Mouse (Mus musculus) forebrain, embryonic 16.5 days (tissue): ENCODE measurements at regions not wholly inside any gene's neighbourhood (a gene's known extent, or its start where the extent isn't known, plus 50 kb on each side); places are given as distances from the start of the nearest gene placed in this dataset.
"Not testable (repeated sequence)": the region's sequence is repeated elsewhere in the genome, so short reads cannot be mapped to it uniquely, and the experiment has no call there.

Source experiments
- ATAC-seq: fragments of 200-750 bp; cut with Nextera tagmentation; 2 replicates; pipeline ENCODE4 v1.8.0; 2017; ENCODE audit warnings: mild to moderate bottlenecking, moderate library complexity
- H3K27ac ChIP-seq: fragments of 300-500 bp; sonication (generic); 2 replicates; pipeline ENCODE4 v1.5.1; 2014; ENCODE audit warnings: low read length, control low read depth
- H3K27me3 ChIP-seq: fragments of 300-500 bp; sonication (generic); replicated peaks from 2 replicates; pipeline ENCODE4 v1.6.1; 2014; ENCODE audit warnings: low read length; ENCODE audit not compliant: control insufficient read depth, insufficient read depth
- H3K36me3 ChIP-seq: fragments of 300-500 bp; sonication (generic); 2 replicates; pipeline ENCODE4 v1.6.1; 2014; ENCODE audit not compliant: control insufficient read depth, insufficient read depth
- H3K4me1 ChIP-seq: fragments of 300-500 bp; sonication (generic); replicated peaks from 2 replicates; pipeline ENCODE4 v1.6.1; 2014; ENCODE audit warnings: low read length; ENCODE audit not compliant: control insufficient read depth, insufficient read depth
- H3K4me2 ChIP-seq: fragments of 300-500 bp; sonication (generic); 2 replicates; pipeline ENCODE4 v1.6.1; 2014; ENCODE audit warnings: mild to moderate bottlenecking, low read length, control low read depth
- H3K4me3 ChIP-seq: fragments of 300-500 bp; sonication (generic); replicated peaks from 2 replicates; pipeline ENCODE4 v1.5.1; 2014; ENCODE audit warnings: mild to moderate bottlenecking, low read length, control low read depth
- H3K9ac ChIP-seq: fragments of 300-500 bp; sonication (generic); replicated peaks from 2 replicates; pipeline ENCODE4 v1.6.1; 2014; ENCODE audit warnings: low read depth, low read length, control low read depth
- H3K9me3 ChIP-seq: fragments of 300-500 bp; sonication (generic); 2 replicates; pipeline ENCODE4 v1.6.1; 2016; ENCODE audit warnings: low read length; ENCODE audit not compliant: control insufficient read depth
- WGBS: fragments of 180-500 bp; shearing (Covaris S2); extraction: QIAGEN DNeasy Blood & Tissue Kit; methylation state at CpG from one replicate; pipeline ENCODE4 v1.1.7; 2014; 5-methylcytosine and 5-hydroxymethylcytosine counted together

- WGBS: 94% methylated on average over 5 of the region's 5 CpGs
- H3K36me3 ChIP-seq: no peaks in the 10 kb centered on the region
- H3K4me3 ChIP-seq: no peak overlapping the region
- H3K4me2 ChIP-seq: no peak overlapping the region
- H3K4me1 ChIP-seq: no peaks in the 10 kb centered on the region
- no peak for ATAC-seq
- no peaks in the 10 kb centered on the region for H3K9me3 ChIP-seq
- no peak overlapping the region for H3K27ac ChIP-seq
- no peak overlapping the region for H3K9ac ChIP-seq
- no peaks in the 10 kb centered on the region for H3K27me3 ChIP-seq
Observed at GRCm38 (mm10) chr6:24298562-24299212, 130.8 kb upstream of the Slc13a1 start.

GRCm38 (mm10) chr6:24288757-24289156 lies 120.9 kb upstream of the Slc13a1 start:
- not testable (repeated sequence) for H3K27me3 ChIP-seq, H3K4me2 ChIP-seq, H3K4me3 ChIP-seq, H3K9ac ChIP-seq, H3K4me1 ChIP-seq, H3K9me3 ChIP-seq, H3K27ac ChIP-seq, ATAC-seq, H3K36me3 ChIP-seq
- WGBS: 78% methylated on average over 2 of the region's 2 CpGs

- no peak overlapping the region for H3K4me3 ChIP-seq
- no peak overlapping the region for H3K9ac ChIP-seq
- WGBS: 81% methylated on average over 5 of the region's 5 CpGs
- no peak overlapping the region for H3K27ac ChIP-seq
- no peaks in the 10 kb centered on the region for H3K4me1 ChIP-seq
- H3K9me3 ChIP-seq: no peaks in the 10 kb centered on the region
- no peak for ATAC-seq
- no peaks in the 10 kb centered on the region for H3K27me3 ChIP-seq
- H3K36me3 ChIP-seq: no peaks in the 10 kb centered on the region
- no peak overlapping the region for H3K4me2 ChIP-seq
Observed at GRCm38 (mm10) chr6:24272821-24273220, 104.9 kb upstream of the Slc13a1 start.

- no peak overlapping the region for H3K27ac ChIP-seq
- no peaks in the 10 kb centered on the region for H3K9me3 ChIP-seq
- 96% methylated on average over 3 of the region's 3 CpGs for WGBS
- H3K4me1 ChIP-seq: no peaks in the 10 kb centered on the region
- ATAC-seq: no peak
- H3K4me2 ChIP-seq: no peak overlapping the region
- no peaks in the 10 kb centered on the region for H3K27me3 ChIP-seq
- H3K36me3 ChIP-seq: no peaks in the 10 kb centered on the region
- H3K9ac ChIP-seq: no peak overlapping the region
- H3K4me3 ChIP-seq: no peak overlapping the region
Observed at GRCm38 (mm10) chr6:24269633-24270032, 101.7 kb upstream of the Slc13a1 start.

- H3K27me3 ChIP-seq: no peaks in the 10 kb centered on the region
- H3K4me1 ChIP-seq: no peaks in the 10 kb centered on the region
- no peak overlapping the region for H3K4me3 ChIP-seq
- H3K27ac ChIP-seq: no peak overlapping the region
- no peak for ATAC-seq
- WGBS: 76% methylated on average over 4 of the region's 4 CpGs
- H3K4me2 ChIP-seq: no peak overlapping the region
- H3K9me3 ChIP-seq: no peaks in the 10 kb centered on the region
- no peaks in the 10 kb centered on the region for H3K36me3 ChIP-seq
- no peak overlapping the region for H3K9ac ChIP-seq
Observed at GRCm38 (mm10) chr6:24263796-24264195, 95.9 kb upstream of the Slc13a1 start.

DNA sequence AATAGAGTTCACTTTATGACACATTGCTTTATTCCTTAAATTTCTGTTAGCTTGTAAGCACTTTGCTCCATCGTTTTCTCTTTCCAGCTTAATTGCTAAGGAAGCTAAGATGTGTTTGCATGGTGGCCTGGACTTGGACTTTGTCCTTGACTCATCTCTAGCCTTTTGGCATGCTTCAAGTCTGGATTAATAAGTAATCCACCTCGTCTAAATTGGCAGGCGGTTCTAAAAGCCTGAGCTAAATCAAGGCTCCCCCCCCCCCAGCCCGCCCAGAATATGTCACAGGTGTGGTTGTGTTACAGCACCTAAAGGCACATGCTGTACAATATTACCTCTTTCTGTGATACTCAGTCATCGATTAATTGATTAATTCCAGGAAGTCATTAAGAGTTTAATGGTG lies 94.7 kb upstream of the Slc13a1 start:
- WGBS: 89% methylated on average over 5 of the region's 5 CpGs
- H3K27ac ChIP-seq: no peak overlapping the region
- H3K4me2 ChIP-seq: no peak overlapping the region
- no peak overlapping the region for H3K4me3 ChIP-seq
- no peaks in the 10 kb centered on the region for H3K9me3 ChIP-seq
- no peaks in the 10 kb centered on the region for H3K36me3 ChIP-seq
- H3K4me1 ChIP-seq: no peaks in the 10 kb centered on the region
- no peak overlapping the region for H3K9ac ChIP-seq
- ATAC-seq: no peak
- H3K27me3 ChIP-seq: no peaks in the 10 kb centered on the region

- Histone ChIP-seq H3K9me3 (no peaks in the 10 kb centered on the region), H3K4me2 (no peak overlapping the region), H3K9ac (no peak overlapping the region), H3K27me3 (no peaks in the 10 kb centered on the region), H3K36me3 (no peaks in the 10 kb centered on the region), H3K27ac (no peak overlapping the region), H3K4me1 (no peaks in the 10 kb centered on the region), H3K4me3 (no peak overlapping the region)
- 58% methylated on average over 1 of the region's 1 CpGs for WGBS
- no peak for ATAC-seq
Observed at GRCm38 (mm10) chr6:24245591-24245990, 77.7 kb upstream of the Slc13a1 start.

- Histone ChIP-seq H3K9ac (no peak overlapping the region), H3K4me3 (no peak overlapping the region), H3K9me3 (no peaks in the 10 kb centered on the region), H3K4me1 (no peaks in the 10 kb centered on the region), H3K36me3 (no peaks in the 10 kb centered on the region), H3K27me3 (no peaks in the 10 kb centered on the region), H3K4me2 (no peak overlapping the region), H3K27ac (no peak overlapping the region)
- ATAC-seq: no peak
- WGBS: 58% methylated on average over 1 of the region's 1 CpGs
Observed at GRCm38 (mm10) chr6:24238541-24238940, 70.6 kb upstream of the Slc13a1 start.

DNA sequence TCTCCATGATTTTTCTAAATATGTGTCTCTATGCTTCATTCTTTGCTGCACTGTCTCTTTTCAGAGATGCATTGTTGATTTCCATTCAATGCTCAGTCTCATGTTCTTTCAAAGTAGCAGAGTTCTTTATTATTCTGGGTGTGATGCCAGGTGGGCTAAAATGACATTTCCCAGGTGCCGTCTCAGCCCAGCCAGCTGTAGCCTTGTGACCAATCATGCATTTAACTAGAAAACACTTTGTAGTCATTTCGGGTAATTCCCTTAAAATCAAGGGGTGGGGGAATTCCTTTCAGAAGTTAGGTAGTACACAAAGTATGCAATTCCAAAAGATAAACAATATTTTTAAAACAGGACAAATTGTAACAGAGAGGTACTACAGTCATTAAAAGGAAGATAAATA lies 70.2 kb upstream of the Slc13a1 start:
- H3K9ac ChIP-seq: no peak overlapping the region
- no peaks in the 10 kb centered on the region for H3K36me3 ChIP-seq
- WGBS: 68% methylated on average over 2 of the region's 2 CpGs
- no peak overlapping the region for H3K4me2 ChIP-seq
- no peak overlapping the region for H3K4me3 ChIP-seq
- no peak overlapping the region for H3K27ac ChIP-seq
- no peak for ATAC-seq
- no peaks in the 10 kb centered on the region for H3K4me1 ChIP-seq
- H3K9me3 ChIP-seq: no peaks in the 10 kb centered on the region
- no peaks in the 10 kb centered on the region for H3K27me3 ChIP-seq

DNA sequence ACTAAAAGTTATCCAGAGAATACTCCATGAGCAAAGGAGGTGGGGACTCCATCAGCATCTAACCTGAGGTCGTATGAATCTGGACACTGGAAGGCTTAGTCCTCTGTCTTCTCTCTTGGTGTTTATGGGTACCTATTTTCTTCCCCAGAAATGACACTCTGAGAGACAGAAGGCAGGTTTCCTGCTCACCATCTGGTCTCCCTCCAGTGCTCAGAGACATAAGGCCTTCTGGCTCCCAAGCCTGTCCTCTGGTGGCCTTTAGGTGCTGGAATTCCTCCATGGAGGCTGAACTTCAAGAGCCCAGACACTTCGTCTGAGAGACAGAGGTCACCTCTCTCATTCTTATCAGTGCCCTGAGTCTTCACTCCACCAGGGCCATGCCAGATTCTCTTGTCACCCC lies 65.7 kb upstream of the Slc13a1 start:
- Histone ChIP-seq H3K9me3 (no peaks in the 10 kb centered on the region), H3K4me2 (no peak overlapping the region), H3K4me1 (no peaks in the 10 kb centered on the region), H3K4me3 (no peak overlapping the region), H3K9ac (no peak overlapping the region), H3K36me3 (no peaks in the 10 kb centered on the region), H3K27me3 (no peaks in the 10 kb centered on the region), H3K27ac (no peak overlapping the region)
- no peak for ATAC-seq
- WGBS: 87% methylated on average over 2 of the region's 2 CpGs
